Mouse (Mus musculus) erythroblast, embryonic 14.5 days (primary cell): ENCODE data around the gene Usp25.

Source experiments
- GATA1 ChIP-seq: IDR thresholded peaks from 2 replicates; pipeline ENCODE4 v1.6.1; 2012; ENCODE audit warnings: low read length, inconsistent platforms, mixed read lengths
- TAL1 ChIP-seq: IDR thresholded peaks from 3 replicates; pipeline ENCODE4 v1.6.1; 2012; ENCODE audit warnings: low read length, inconsistent platforms, mixed read lengths

GRCm38 (mm10) chr16:77153216-77153715, 139.8 kb downstream of the Usp25 start:
- TF ChIP-seq GATA1, result no peak
- TF ChIP-seq TAL1, result no peak
